Mouse (Mus musculus): ENCODE results near the gene Rimbp3. TPM values are rescaled to one million over a fixed set of nuclear protein-coding genes. Genes with fewer than 3 reads are reported as not detected.
"Not testable (repeated sequence)": the region's sequence is repeated elsewhere in the genome, so short reads cannot be mapped to it uniquely, and the experiment has no call there.

Gene Rimbp3
- total RNA-seq (2014; rRNA removed; ENCODE audit: low replicate concordance) (0.15 and 0.61 TPM in 2 replicates), polyA plus RNA-seq (2015; fragmentation: Nextera tagmentation; extraction: Ambion mirVana) (0.11 and 0.14 TPM in 2 replicates)

GRCm38 (mm10) chr16:17208389-17209361 is at the start of gene Rimbp3:
Gene Rimbp3, plus strand, starts transcription at chr16:17208603.
- DNase-seq (ENCODE audit: low spot score) (peak; percentile 86), ATAC-seq (ENCODE audit: insufficient read depth, low read depth) (peak; percentile 79)
- 1% methylated on average over 83 of the region's 85 CpGs for WGBS
- peaks cover 16% of the 10 kb centered on the region for H3K27me3 ChIP-seq (ENCODE audit: control insufficient read depth, insufficient read depth, low read length)
- peak; percentile 74 for TF ChIP-seq CTCF (IDR thresholded peaks at IDR 0.05; ENCODE audit: low read depth)
- 0 out of 2 replicates have a peak, but pooled peaks have one; percentile 16 for TF ChIP-seq EP300 (IDR thresholded peaks at IDR 0.05; ENCODE audit: low read depth)
- H3K36me3 ChIP-seq (replicated peaks; ENCODE audit: control insufficient read depth, insufficient read depth, low read length), result no peaks in the 10 kb centered on the region
- H3K9me3 ChIP-seq (replicated peaks; ENCODE audit: control insufficient read depth, low read length), result no peaks in the 10 kb centered on the region
- peak within 1 kb of the TSS; percentile 53 for H3K9ac ChIP-seq (replicated peaks; ENCODE audit: low read depth, low read length)
- H3K27ac ChIP-seq (ENCODE audit: low read depth), result no peak within 1 kb of the TSS
- peaks cover 13% of the 10 kb centered on the region for H3K4me1 ChIP-seq (ENCODE audit: control insufficient read depth, insufficient read depth)
- H3K4me2 ChIP-seq (ENCODE audit: low read depth, low read length), result peak within 1 kb of the TSS; percentile 96
- H3K4me3 ChIP-seq (ENCODE audit: low read depth, low read length), result peak within 1 kb of the TSS; percentile 58

GRCm38 (mm10) chr16:17165478-17165877 is 42.9 kb upstream of the Rimbp3 start:
- not testable (repeated sequence) for ATAC-seq (ENCODE audit: insufficient read depth, low read depth); H3K4me3 ChIP-seq (ENCODE audit: low read depth, low read length); H3K27me3 ChIP-seq (ENCODE audit: control insufficient read depth, insufficient read depth, low read length); DNase-seq (ENCODE audit: low spot score); H3K9me3 ChIP-seq (replicated peaks; ENCODE audit: control insufficient read depth, low read length); H3K9ac ChIP-seq (replicated peaks; ENCODE audit: low read depth, low read length); H3K27ac ChIP-seq (ENCODE audit: low read depth); H3K4me1 ChIP-seq (ENCODE audit: control insufficient read depth, insufficient read depth); H3K4me2 ChIP-seq (ENCODE audit: low read depth, low read length)
- peaks cover 25% of the 10 kb centered on the region for H3K36me3 ChIP-seq (replicated peaks; ENCODE audit: control insufficient read depth, insufficient read depth, low read length)
- 93% methylated on average over 1 of the region's 1 CpGs for WGBS

GRCm38 (mm10) chr16:17167179-17167578 is 41.2 kb upstream of the Rimbp3 start:
- Histone ChIP-seq H3K9me3 (replicated peaks; ENCODE audit: control insufficient read depth, low read length) (no peaks in the 10 kb centered on the region), H3K4me1 (ENCODE audit: control insufficient read depth, insufficient read depth) (no peaks in the 10 kb centered on the region), H3K27ac (ENCODE audit: low read depth) (no peak overlapping the region), H3K36me3 (replicated peaks; ENCODE audit: control insufficient read depth, insufficient read depth, low read length) (peaks cover 32% of the 10 kb centered on the region), H3K9ac (replicated peaks; ENCODE audit: low read depth, low read length) (no peak overlapping the region), H3K4me3 (ENCODE audit: low read depth, low read length) (no peak overlapping the region), H3K27me3 (ENCODE audit: control insufficient read depth, insufficient read depth, low read length) (no peaks in the 10 kb centered on the region), H3K4me2 (ENCODE audit: low read depth, low read length) (no peak overlapping the region)
- DNase-seq (ENCODE audit: low spot score) (no peak), ATAC-seq (ENCODE audit: insufficient read depth, low read depth) (no peak)
- TF ChIP-seq CTCF (IDR thresholded peaks at IDR 0.05; ENCODE audit: low read depth) (no peak), EP300 (IDR thresholded peaks at IDR 0.05; ENCODE audit: low read depth) (no peak)

DNA sequence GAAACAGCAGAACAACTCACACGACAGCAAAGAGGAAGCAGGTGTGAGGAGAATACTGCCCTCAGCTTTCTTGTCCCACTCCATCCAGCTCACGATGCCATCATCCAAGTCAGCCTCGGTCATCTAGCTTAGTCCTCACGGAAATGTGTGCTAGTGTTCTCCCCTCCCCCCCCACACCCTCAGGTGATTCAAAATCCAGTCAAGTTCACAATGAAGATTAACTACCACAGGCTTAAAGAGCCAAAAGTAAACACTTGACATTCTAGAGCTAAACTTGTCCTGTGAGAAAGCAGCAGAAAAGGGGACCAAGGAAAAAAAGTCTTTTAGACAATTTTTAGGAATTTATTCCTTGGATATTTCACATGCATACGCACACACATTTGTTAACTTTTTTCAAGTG is 40.4 kb upstream of the Rimbp3 start:
- H3K36me3 ChIP-seq (replicated peaks; ENCODE audit: control insufficient read depth, insufficient read depth, low read length), result peaks cover 35% of the 10 kb centered on the region
- 91% methylated on average over 5 of the region's 5 CpGs for WGBS

GRCm38 (mm10) chr16:17175765-17176164 is 32.6 kb upstream of the Rimbp3 start:
- TF ChIP-seq CTCF (IDR thresholded peaks at IDR 0.05; ENCODE audit: low read depth) (no peak), EP300 (IDR thresholded peaks at IDR 0.05; ENCODE audit: low read depth) (no peak)
- Histone ChIP-seq H3K4me2 (ENCODE audit: low read depth, low read length) (no peak overlapping the region), H3K9me3 (replicated peaks; ENCODE audit: control insufficient read depth, low read length) (no peaks in the 10 kb centered on the region), H3K27me3 (ENCODE audit: control insufficient read depth, insufficient read depth, low read length) (no peaks in the 10 kb centered on the region), H3K4me1 (ENCODE audit: control insufficient read depth, insufficient read depth) (peaks cover 6% of the 10 kb centered on the region; the same call in 1 of the 2 replicates), H3K36me3 (replicated peaks; ENCODE audit: control insufficient read depth, insufficient read depth, low read length) (peaks cover 52% of the 10 kb centered on the region), H3K4me3 (ENCODE audit: low read depth, low read length) (no peak overlapping the region), H3K27ac (ENCODE audit: low read depth) (no peak overlapping the region), H3K9ac (replicated peaks; ENCODE audit: low read depth, low read length) (no peak overlapping the region)
- ATAC-seq (ENCODE audit: insufficient read depth, low read depth) (no peak), DNase-seq (ENCODE audit: low spot score) (no peak)
- WGBS, result 80% methylated on average over 2 of the region's 2 CpGs

More for the DNA sequence above, 40.4 kb upstream of the Rimbp3 start:
- Histone ChIP-seq H3K27me3 (ENCODE audit: control insufficient read depth, insufficient read depth, low read length) (no peaks in the 10 kb centered on the region), H3K4me2 (ENCODE audit: low read depth, low read length) (no peak overlapping the region), H3K27ac (ENCODE audit: low read depth) (no peak overlapping the region), H3K9me3 (replicated peaks; ENCODE audit: control insufficient read depth, low read length) (no peaks in the 10 kb centered on the region), H3K4me1 (ENCODE audit: control insufficient read depth, insufficient read depth) (no peaks in the 10 kb centered on the region), H3K4me3 (ENCODE audit: low read depth, low read length) (no peak overlapping the region), H3K9ac (replicated peaks; ENCODE audit: low read depth, low read length) (no peak overlapping the region)
- DNase-seq (ENCODE audit: low spot score) (no peak), ATAC-seq (ENCODE audit: insufficient read depth, low read depth) (no peak)
- TF ChIP-seq EP300 (IDR thresholded peaks at IDR 0.05; ENCODE audit: low read depth), result no peak
- no peak for TF ChIP-seq CTCF (IDR thresholded peaks at IDR 0.05; ENCODE audit: low read depth)
